Mouse (Mus musculus) layer of hippocampus, adult 18-20 months (tissue): ENCODE measurements around the gene Bms1. TPM values are rescaled to one million over a fixed set of nuclear protein-coding genes. Genes with fewer than 3 reads are reported as not detected.

Experiments used
- DNase-seq, 2 experiments: peaks; one replicate each; pipeline ENCODE4 v3.0.0; 2022; ENCODE audit warnings: low spot score in 2 of 2
- long read RNA-seq: library from polyadenylated mRNA; stranded (forward); transcript quantifications from one replicate; pipeline ENCODE4 v2.0.0, GENCODE M21; 2021
- total RNA-seq, 2 experiments: library from RNA; stranded (reverse); gene quantifications; 2 replicates each; pipeline ENCODE4 v1.2.3; 2021

Gene Bms1
- 10 to 100 TPM; 26.0 to 29.2 TPM for total RNA-seq
- long read RNA-seq, full-length matches to known transcripts: 19 of 31 reads
- long read RNA-seq, partial matches to known transcripts: 0 of 31 reads
- long read RNA-seq, other reads (novel, unspliced or antisense): 12 of 31 reads

GRCm38 (mm10) chr6:118419050-118419920 lies at the start of gene Bms1:
Bms1 (minus strand) TSS chr6:118419474.
- DNase-seq: peak; percentile 94 to 97

DNA sequence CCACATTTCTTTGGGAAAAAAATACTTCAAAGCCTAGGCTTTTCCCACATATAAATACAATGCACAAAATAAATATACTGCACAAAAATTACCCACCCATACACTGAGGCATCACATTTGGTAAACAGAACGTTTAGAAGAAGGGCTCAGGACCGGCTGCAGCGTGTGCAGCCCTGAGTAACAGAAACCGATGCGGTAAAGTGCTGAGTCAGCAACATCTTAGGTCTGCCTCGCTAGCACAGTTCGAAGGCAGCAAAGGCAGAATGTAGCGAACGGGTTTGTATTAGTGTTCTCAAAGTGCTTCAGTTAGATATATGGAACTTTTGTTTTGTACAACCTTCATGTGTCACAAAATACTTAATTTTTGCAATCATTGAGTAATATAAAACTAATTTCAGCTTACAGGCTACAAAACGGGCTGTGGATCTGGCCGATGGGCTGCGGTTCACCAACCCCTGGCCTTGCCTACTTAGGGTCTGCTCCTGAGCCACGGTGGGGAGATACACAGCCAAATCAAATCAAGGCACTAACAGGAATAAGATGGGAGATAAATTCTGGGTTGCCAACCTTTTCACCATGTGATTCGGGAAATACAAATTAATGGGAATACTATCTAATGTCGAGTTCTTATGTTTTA lies 42.9 kb upstream of the Bms1 start:
- DNase-seq: no peak

- no peak for DNase-seq
Observed at GRCm38 (mm10) chr6:118457726-118458125, 38.5 kb upstream of the Bms1 start.

DNA sequence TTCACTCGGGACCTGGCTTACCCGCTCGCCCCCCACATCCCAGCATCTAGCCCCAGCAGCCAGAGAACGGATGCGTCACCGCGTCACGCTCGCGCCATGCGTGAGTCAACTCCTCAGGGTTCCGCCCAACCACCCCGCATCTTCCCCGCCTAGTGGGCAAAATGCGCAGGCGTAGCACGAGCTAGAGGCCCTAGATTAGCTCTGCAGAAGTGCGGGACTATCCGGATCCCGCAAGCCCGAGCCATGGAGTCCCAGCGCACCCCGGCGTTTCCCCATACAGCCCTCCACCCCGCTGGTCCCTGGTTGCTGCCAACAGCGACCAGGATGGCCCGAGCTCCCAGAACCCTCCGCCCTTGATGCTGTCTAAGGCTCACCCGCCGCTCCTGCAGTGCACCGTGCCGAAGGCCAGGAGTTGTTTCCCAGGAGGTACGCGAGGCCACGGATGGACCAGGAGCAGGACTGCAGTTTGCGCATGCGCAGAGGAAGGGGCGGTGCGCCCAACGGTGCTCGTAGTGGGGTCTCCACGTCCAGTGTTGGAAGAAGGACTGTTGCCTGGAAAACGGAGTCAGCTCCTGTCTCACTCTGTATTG lies 35.9 kb upstream of the Bms1 start, which contains the start of gene Zfp248:
Zfp248 (minus strand) TSS at position 487 of the 590 bp plus-strand sequence.
- DNase-seq: peak; percentile 95 to 96

- DNase-seq: peak in 1 of 2 experiments; percentile 10
Observed at GRCm38 (mm10) chr6:118454452-118454851, 35.2 kb upstream of the Bms1 start.

DNA sequence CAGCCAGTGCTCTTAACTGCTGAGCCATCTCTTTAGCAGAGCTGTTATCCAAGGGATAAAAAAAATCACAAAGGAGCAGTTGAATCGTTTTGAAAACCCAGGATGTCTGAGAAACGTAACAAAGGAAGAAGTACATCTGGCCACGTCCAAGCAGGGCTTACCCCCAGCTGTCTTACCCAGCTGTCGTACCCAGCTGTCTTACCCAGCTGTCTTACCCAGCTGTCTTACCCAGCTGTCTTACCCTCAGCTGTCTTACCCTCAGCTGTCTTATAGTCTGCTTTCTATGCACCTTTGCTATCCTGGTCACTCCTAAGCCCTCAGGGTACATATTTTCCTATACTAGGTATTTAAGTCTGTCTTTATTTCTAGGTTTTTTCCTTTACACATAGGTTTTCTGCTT lies 12.2 kb upstream of the Bms1 start:
- no peak for DNase-seq

DNA sequence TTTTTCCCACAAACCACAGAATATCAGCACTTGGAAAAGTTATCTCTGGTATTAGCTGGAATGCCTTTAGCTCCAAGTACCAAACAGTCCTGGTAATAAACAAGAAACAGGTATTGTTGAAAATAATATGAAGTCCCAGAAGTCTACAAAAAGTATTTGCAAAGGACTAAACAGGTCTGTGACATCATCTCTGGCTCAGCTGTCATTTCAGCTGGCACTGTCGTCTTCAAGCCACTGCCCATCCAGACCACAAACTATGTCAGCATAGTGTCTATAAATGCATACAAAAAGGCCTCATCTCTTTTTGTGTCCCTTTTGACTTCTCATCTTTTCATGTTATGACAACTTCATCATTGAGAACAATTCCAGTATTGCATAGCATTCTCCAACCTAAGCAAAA lies 7.4 kb upstream of the Bms1 start:
- DNase-seq: no peak

- DNase-seq: no peak
Observed at GRCm38 (mm10) chr6:118410428-118410827, 8.8 kb downstream of the Bms1 start.

- DNase-seq: no peak
Observed at GRCm38 (mm10) chr6:118408510-118408909, 10.8 kb downstream of the Bms1 start.

DNA sequence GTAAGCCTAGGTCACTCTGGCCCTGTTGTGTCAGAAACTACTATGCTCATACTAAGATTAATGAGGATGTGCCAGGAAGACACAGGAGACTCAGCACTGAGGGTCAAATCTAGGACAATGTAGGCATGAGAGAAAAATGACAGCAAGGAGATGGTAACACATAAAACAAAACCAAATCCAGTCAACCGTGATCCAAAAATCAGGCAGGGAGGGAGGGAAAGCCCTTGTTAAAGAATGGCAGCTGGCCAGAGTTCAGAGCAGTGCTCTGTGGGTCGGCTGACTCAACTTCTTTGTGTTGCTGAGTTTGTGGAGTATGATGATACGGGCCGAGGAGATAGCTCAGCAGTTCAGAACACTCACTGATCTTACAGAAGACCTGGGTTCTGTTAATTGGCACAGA lies 12.9 kb downstream of the Bms1 start:
- no peak for DNase-seq

GRCm38 (mm10) chr6:118390746-118391145 lies 28.5 kb downstream of the Bms1 start:
- no peak for DNase-seq

DNA sequence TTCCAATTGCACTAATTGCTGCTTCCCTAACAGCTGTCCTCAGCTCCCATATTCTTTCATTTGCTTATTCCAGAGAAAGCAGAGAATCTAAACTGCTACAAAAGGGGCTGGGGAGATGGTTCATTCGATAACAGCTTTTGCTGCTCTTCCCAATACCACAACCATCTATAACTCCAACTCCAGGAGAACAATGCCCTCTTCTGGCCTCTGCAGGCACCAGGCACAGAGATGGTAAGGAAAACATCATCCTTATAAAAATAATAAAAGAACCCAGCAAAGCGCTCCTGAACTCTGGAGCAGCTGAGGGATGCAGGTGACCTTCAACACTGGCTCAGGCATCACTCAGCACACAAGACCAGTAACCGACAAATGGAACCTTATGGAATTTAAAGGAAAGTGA lies 33.3 kb downstream of the Bms1 start:
- DNase-seq: no peak

- no peak for DNase-seq
Observed at GRCm38 (mm10) chr6:118381234-118381633, 38.0 kb downstream of the Bms1 start.

- DNase-seq: no peak
Observed at GRCm38 (mm10) chr6:118380630-118381029, 38.6 kb downstream of the Bms1 start.

DNA sequence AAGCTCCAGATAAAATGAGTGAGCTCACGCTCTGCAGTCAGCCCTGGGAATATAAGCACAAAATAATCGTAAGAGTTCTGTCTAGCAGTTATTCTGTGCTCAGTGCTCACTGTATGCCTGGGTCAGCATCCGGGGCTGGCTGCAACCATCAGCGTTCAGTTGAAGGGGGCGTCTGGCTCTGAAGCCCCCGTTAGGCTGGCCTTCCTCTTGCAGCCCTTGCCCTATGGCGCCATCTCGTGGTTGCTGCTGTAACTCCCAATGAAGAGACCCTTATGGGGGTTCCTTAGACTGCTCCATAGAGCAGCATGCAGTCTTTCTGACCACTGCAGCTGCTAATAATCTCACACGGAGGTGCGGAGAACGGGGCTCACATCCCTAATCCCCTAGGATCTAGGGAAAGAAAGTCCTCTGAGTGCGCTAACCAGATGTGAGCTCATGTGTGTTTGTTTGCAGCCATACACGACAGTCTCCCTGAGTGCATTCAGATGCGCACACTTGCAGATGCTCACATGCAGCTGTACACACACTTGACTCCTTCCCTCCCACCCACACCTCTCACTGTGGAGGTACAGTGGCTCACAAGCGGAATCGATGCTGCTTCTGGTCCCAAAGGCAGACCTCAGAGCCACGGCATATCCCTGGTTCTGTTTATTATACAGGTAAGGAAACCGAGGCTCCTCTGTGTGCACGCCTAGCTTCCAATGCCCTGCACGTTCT lies 39.7 kb downstream of the Bms1 start:
- peak; percentile 51 to 67 for DNase-seq

DNA sequence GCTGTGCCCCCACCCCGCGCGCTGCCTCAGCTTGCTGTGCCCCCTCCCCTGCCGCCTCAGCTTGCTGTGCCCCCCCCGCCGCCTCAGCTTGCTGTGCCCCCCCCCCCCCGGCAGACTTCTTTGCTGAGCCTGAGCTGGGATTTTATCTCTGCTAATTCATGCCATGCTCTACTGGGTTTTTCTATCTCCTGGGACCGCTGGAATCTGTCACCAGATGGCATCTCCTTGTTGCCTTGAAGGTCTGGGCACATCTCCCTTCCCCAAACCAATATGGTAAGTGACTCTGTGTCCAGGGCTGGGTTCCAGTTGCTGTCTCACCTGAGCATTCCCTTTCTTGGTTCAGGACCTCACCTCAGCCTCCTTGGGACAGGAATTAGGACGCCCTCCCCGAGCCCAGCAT lies 41.7 kb downstream of the Bms1 start:
- DNase-seq: no peak

- DNase-seq: no peak
Observed at GRCm38 (mm10) chr6:118376023-118376422, 43.3 kb downstream of the Bms1 start.

GRCm38 (mm10) chr6:118375457-118375856 lies 43.8 kb downstream of the Bms1 start:
- DNase-seq: no peak

DNA sequence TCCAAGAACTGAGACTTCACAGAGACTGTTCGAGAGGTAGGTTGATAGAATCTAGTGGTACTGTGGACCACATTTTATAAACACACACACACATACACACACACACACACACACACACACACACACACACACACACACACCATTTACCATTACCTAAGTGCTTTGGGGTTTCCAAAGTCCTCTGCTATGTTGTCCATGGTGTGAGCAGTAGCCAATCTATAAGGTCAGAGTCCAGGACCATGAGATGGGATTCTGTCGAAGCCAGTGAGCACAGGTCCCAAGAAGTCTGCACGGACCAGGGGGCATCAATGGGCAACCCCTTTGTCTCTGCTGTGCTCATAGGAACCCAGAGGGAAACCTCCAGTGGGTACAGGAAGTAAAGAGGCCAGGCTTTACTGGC lies 44.2 kb downstream of the Bms1 start:
- no peak for DNase-seq

DNA sequence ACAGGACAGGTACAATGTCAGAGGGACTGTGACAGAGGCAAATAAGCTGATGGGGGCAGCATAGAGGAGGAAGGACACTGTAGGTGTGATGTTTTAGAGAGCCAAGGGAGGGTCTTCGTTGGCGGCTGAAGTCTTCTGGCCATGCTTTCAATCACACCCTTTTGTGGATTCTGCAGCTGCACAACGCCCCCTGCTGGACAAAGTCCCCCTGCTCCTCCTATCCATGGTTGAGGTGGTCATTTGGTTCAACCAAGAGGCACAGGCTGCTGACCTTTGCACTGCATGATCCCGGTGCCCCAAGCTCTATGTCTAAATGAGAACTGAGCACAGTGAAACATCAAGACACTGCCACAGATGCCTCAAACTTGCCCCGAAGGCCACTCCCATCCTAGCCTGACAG lies 46.0 kb downstream of the Bms1 start:
- peak in 1 of 2 experiments; percentile 53 for DNase-seq

DNA sequence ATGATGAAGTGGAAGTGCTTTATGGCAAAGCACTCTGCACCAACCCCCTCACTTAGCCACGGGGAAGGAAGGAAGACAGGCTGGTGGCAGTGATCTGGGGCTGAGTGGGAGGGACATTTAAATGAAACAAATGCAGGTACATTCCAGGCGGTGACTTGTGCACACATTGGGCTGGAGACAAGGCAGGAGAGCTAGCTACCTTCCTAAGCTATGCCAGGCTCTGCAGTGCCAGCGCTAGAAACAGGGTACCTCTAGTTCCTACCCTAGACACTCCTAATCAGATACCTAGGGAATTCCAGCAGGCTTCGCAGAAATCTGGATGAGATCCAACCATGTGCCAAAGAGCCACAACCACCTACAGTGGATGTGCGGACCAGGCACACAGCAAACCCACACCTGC lies 46.5 kb downstream of the Bms1 start:
- DNase-seq: peak in 1 of 2 experiments; percentile 15
